Mouse (Mus musculus) lung, postnatal 4 days (tissue): ENCODE results near the gene BC029722.
"Not testable (repeated sequence)": the region's sequence is repeated elsewhere in the genome, so short reads cannot be mapped to it uniquely, and the experiment has no call there.

ENCODE experiments used
- DNase-seq, 2 experiments: peaks; one replicate each; pipeline ENCODE4 v3.0.0; 2021

Gene BC029722

GRCm38 (mm10) chr2:155819392-155819448, at the start of gene BC029722:
Gene BC029722 (minus strand): TSS chr2:155819426.
- DNase-seq, result no peak

GRCm38 (mm10) chr2:155868320-155868719, 49.1 kb upstream of the BC029722 start:
- no peak for DNase-seq

- DNase-seq, result no peak
Observed at GRCm38 (mm10) chr2:155863301-155863867, 44.2 kb upstream of the BC029722 start.

GRCm38 (mm10) chr2:155862573-155863300, 43.5 kb upstream of the BC029722 start:
- DNase-seq, result peak in 1 of 2 experiments; percentile 53

- no peak for DNase-seq
Observed at GRCm38 (mm10) chr2:155861581-155861980, 42.4 kb upstream of the BC029722 start.

GRCm38 (mm10) chr2:155860102-155860501, 40.9 kb upstream of the BC029722 start:
- DNase-seq, result no peak

- no peak for DNase-seq
Observed at GRCm38 (mm10) chr2:155852536-155852935, 33.3 kb upstream of the BC029722 start.

GRCm38 (mm10) chr2:155850120-155850519, 30.9 kb upstream of the BC029722 start:
- DNase-seq, result no peak

- no peak for DNase-seq
Observed at GRCm38 (mm10) chr2:155849464-155849863, 30.2 kb upstream of the BC029722 start.

GRCm38 (mm10) chr2:155848291-155848690, 29.1 kb upstream of the BC029722 start:
- peak; percentile 67 to 84 for DNase-seq

GRCm38 (mm10) chr2:155846930-155847329, 27.7 kb upstream of the BC029722 start:
- no peak for DNase-seq

- no peak for DNase-seq
Observed at GRCm38 (mm10) chr2:155838961-155839360, 19.7 kb upstream of the BC029722 start.

- no peak for DNase-seq
Observed at GRCm38 (mm10) chr2:155837961-155838360, 18.7 kb upstream of the BC029722 start.

GRCm38 (mm10) chr2:155834732-155835131, 15.5 kb upstream of the BC029722 start, which contains the start of gene Fam83c:
Gene Fam83c (minus strand): TSS chr2:155834854.
- DNase-seq, result no peak

- not testable (repeated sequence) for DNase-seq
Observed at GRCm38 (mm10) chr2:155832087-155832486, 12.9 kb upstream of the BC029722 start.

- peak in 1 of 2 experiments; percentile 26 for DNase-seq
Observed at GRCm38 (mm10) chr2:155831302-155831701, 12.1 kb upstream of the BC029722 start.

- DNase-seq, result no peak
Observed at GRCm38 (mm10) chr2:155830841-155831240, 11.6 kb upstream of the BC029722 start.

- DNase-seq, result peak; percentile 91 to 92
Observed at GRCm38 (mm10) chr2:155826630-155827424, 7.6 kb upstream of the BC029722 start, which contains the start of gene Eif6. Gene Eif6 (minus strand): TSS chr2:155826925.

GRCm38 (mm10) chr2:155825904-155826629, 6.8 kb upstream of the BC029722 start:
- DNase-seq, result peak; percentile 17 to 25

GRCm38 (mm10) chr2:155823722-155824121, 4.5 kb upstream of the BC029722 start:
- DNase-seq, result no peak

GRCm38 (mm10) chr2:155820779-155821178, 1.6 kb upstream of the BC029722 start:
- DNase-seq, result no peak

GRCm38 (mm10) chr2:155819449-155820251, 424 bp upstream of the BC029722 start:
- DNase-seq, result no peak
